Mouse (Mus musculus) gastrocnemius, postnatal 25 days (tissue): Measurements from ENCODE around the gene Prodh2. TPM values are rescaled to one million over a fixed set of nuclear protein-coding genes. Genes with fewer than 3 reads are reported as not detected.
"Not testable (repeated sequence)": the region's sequence is repeated elsewhere in the genome, so short reads cannot be mapped to it uniquely, and the experiment has no call there.

Source experiments
- DNase-seq: peaks from one replicate; pipeline ENCODE4 v3.0.0; 2022
- total RNA-seq, 2 experiments: library from RNA; stranded (reverse); gene quantifications; 1 replicate in 1 of 2; 2 replicates in 1 of 2; pipeline ENCODE4 v1.2.3; 2021

Prodh2 gene
- total RNA-seq, 2 experiments from 2014 or later: not detected

DNA sequence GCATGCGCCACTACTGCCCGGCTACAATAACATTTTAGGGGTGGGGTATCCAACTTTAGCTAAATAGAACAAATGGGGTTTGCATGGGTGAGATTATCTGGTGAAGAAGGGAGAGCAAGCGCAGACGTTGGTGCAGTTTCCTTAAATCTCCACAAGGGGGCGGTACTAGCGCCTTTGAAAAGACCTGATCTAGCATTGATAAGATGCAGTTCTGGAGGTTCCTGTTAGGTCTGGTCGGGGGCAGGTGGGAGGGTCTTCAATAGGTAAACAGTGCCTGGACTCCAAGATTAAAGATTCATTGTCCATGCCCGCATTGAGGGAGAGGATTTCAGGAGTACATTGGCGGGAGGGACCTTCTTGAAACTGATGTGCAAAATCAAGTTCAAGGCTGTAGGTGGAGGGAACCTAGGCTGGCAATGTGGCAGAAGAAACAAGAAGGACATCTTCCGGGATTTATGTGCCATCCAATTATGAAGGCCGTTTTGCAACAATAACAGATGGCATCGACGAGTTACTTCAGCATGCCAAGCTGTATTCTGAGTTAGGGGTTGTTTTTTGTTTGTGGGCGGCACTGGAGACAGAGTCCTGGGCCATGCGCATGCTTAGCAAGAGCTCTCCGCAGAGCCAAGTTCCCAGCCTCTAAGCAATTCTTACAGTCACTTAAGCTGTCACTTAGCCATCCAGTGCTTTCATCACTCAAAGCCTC is 3.0 kb upstream of the Prodh2 start:
- no peak for DNase-seq

- DNase-seq: no peak
Measured at GRCm38 (mm10) chr7:30490957-30491307, 2.5 kb upstream of the Prodh2 start.

DNA sequence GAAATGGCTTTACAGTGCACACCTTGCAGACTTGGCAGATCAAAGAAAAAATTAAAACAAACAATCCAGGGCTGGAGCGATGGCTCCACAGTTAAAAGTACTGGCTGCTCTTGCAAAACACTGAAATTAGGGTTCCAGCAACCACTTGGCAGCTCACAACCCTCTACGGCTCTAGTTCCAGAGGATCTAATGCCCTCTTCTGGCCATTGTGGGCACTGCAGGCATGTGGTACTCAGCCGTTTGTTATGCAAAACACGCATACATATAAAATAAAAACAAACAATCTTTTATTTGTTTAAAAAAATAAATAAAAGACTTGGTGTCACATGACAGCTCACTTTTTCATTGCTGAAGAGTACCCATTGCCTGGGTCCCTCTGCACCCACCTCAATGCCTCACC is 657 bp upstream of the Prodh2 start:
- peak; percentile 50 for DNase-seq

DNA sequence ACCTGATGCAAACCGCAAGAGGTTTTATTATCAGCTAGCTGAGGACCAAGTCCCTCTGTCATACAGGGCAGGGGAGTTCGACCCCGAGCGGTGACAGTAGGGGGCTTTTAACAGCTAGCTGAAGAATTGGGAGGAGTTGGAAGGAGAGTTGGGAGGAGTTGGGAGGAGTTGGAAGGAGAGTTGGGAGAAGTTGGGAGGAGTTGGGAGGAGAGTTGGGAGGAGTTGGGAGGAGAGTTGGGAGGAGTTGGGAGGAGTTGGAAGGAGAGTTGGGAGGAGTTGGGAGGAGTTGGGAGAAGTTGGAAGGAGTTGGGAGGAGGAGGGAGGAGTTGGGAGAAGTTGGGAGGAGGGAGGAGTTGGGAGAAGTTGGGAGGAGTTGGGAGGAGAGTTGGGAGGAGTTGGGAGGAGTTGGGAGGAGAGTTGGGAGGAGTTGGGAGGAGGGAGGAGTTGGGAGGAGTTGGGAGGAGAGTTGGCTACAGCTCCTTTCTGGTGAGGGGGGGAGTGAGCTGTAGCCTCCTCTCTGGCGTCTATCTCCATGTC is 2.2 kb downstream of the Prodh2 start:
- not testable (repeated sequence) for DNase-seq

- DNase-seq: not testable (repeated sequence)
Measured at GRCm38 (mm10) chr7:30501159-30501558, 7.7 kb downstream of the Prodh2 start.

GRCm38 (mm10) chr7:30508061-30508460 is 14.6 kb downstream of the Prodh2 start:
- no peak for DNase-seq

DNA sequence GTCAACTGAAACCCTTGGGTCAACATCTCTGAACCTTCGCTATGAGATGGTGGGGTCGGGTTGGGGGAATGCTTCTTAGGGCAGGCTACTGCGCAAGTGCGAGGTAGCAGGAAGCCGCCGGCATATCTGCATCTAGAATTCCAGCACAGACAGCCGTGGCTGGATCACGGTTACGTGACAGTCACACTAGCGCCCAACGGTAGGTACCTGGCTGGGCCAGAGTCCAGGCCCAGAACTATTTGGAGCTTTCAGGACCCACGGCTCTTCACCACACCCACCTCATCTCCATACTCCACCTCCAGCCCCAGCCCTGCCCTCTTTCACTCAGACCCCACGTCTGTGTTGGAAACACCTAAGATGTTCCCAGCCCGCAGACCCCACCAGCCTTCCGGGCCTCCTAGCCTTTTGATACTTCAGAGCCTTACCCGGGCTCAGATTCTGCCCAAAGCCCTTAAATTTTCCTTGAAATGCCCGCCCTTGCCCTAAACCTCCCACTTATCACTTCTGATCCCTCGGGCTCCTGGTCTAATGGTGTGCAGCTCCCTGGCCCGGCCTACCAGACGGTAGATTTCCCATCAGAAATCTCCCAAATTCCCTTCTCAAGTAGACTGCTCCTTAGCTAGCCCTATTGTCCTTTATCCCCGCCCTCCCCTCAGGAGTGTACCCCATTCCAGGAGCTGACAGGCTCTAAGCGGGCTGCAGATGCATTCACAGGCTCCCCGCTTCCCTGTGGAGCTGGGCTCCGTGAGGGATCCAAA is 21.8 kb downstream of the Prodh2 start:
- DNase-seq: no peak

DNA sequence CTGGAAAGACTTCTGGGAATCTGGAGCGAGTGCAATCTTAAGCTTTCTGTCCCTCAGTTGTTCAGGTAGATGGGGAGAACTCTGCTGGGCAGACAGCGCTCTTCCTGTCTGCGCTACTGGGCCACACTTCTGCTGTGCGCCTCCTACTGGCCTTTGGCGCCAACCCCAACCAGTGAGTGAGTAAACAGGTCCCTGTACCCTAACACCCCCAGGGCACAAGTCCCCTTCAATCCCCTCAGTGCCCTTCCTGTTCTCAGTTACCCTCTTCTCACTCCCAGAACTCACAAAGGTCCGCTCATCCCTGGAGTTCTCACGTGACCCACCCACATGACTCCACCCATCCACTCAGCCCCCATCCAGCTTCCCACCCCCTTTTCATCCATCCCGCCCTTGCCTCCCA is 24.9 kb downstream of the Prodh2 start:
- DNase-seq: no peak

DNA sequence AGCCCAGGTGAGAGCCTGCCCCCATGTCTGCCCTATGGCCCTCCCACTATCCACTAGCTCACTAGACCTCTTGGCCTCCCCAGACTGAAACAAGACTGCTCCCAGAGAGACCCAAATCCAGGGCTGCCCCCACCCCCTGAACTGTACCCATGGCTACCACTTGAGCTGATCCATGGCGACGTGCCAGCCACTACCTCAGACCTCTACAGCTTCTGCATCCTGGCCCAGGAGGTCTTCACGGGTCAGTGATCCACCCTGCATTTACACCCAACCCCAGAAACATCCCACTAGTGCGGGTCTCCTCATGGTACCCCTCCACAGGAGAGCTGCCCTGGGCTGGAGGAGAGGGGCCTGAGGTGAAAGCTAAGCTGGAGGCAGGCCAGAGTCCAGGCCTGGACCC is 27.0 kb downstream of the Prodh2 start:
- no peak for DNase-seq

DNA sequence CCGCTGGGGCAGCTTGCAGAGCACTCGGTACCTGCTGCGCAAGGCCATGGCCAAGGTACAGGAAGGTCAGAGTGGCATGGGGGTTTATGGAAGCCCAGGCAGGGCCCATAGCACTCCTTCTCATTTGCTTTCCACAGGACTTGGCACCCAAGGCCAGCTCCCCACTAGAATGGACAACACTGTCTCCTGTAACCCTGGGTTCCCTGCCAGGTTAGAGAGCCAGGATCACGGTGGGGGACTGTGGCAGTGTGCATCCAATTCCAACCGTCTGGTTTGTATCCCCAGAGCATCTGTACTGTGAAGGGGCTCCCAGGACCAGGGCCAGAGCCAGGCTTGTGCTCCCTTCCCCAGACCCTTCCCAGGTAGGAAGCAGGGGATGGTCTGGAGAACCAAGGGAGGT is 27.4 kb downstream of the Prodh2 start:
- no peak for DNase-seq

- DNase-seq: no peak
Measured at GRCm38 (mm10) chr7:30522871-30523270, 29.4 kb downstream of the Prodh2 start.

DNA sequence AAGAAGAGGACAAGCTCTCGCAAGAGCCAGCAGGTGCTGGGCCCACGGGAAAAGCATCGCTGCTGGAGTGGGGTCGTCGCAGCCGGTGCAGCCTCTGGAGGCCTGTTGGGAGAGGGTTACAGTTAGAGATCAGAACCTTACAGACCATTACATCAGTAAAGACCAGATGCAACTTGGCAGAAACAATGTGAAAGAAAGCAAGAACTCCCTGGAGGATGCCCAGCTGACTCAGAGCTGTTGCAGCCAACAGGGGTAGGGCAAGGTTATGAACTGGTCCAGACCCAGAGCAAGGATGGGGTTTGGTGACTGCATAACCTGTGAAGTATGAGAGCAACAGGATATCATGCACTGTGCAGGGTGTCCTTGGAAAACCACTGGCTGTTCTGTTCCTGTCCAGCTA is 31.1 kb downstream of the Prodh2 start:
- no peak for DNase-seq

DNA sequence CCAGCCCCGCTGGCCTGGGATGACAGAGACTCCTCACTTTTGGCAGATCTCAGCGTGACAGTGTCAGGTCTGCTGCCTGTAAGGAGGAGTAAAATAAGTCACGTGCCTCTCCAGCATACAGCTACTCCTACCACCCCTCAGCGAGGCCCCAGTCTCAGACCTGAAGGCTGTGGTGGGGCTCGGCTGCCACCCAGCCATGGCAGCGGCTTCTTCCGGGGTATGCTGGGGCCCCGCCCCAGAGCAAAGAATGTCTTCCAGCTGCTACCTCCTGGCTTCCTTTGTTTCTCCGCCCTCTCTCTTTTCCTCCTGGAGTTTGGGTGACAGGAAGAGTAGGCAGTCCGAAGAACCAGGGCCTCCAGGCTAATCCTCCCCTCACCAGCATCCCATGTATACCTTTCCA is 32.5 kb downstream of the Prodh2 start:
- DNase-seq: no peak

DNA sequence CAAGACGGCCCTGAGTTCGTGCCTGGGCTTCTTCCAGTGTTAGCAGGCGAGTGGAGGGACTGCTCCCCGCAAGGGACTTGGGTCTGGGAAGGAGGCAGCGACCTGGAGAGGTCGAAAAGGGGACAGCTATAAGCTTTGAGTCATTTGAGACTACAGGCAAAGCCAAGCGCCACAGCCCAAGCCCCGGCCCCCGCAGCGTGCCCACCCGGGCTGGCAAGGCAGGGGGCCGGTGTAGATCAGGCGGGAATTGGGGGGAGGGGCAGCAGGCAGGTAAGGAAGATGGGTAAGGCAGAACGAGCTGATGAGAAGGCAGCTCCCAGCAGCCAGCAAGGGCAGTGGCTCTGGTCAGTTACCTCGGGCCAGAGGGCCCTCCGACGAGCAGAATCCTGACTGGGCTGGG is 33.0 kb downstream of the Prodh2 start:
- DNase-seq: no peak

DNA sequence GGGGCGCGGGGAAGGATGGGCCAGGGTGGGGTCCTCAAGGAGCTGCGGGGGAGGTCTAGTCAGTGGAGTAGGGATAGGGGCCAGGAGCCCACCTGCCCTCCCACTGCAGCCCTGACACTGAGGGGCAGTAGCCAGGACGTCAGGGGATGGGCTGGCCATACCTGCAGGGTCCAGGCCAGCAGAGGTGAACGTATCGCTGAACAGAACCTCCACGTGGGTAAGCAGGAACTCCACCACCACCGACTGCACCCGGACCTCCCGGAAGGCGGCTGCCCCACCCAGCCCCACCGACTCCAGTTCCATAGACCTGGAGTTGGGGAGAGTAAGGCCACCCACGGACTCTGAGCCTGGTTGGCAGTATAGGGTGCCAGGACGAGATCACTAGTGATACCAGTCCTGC is 33.6 kb downstream of the Prodh2 start:
- no peak for DNase-seq

DNA sequence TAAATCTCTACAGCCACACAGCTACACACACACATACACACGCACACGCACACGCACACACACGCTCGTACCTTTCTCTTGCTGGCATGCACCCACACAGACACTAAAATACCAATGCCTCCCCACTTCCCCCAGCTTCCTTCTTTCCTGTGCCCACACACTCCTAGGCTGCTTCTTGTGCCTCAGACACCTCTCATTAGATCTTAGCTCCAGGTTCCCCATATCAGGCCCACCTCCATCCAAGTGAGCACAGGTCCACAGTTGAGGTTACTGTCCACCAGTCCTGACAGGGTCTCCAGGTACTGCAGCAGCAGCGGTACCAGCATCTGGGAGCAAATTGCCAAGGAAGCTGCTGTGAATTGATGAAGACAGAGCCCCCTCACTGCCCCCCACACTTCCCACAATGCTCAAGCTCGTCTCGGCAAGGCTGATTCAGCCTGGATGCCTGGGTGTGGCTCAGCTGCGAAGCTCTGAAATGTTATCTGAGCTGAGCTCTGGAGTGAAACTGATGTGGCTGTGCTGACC is 37.9 kb downstream of the Prodh2 start:
- no peak for DNase-seq

GRCm38 (mm10) chr7:30532931-30533330 is 39.5 kb downstream of the Prodh2 start:
- DNase-seq: no peak

DNA sequence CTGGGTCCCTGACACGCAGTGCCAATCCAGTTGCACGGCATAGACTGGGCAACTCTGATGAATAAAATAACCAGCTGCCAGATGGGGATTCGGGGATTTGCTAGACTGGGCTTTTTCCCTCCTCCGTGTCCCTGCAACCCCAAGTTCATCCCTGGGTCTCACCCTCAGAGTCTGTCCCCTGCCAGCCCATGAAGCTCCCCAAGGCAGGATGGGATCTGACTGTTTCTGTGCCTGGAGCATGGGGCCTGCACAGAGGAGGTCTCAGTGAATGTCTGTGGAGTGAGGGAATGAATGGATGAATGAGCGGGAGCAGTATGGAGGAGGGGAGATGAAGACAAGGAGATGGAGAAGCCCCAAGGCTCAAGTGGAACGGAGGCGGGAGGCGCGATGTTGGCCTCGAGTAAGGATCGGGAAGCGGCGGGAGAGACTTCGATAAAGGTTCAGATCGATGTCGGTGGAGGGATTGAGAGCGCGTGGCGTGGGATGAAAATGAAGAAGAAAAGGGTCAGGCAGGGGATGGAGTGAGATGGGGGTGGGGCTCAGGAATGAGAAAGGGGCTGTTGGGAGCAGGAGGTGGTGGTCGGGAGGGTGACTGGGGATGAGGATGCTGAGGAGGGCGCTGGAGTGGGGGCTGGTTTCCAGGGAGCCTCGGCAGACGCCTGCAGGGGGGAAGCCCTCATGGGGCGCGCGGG is 40.7 kb downstream of the Prodh2 start:
- DNase-seq: no peak

- peak; percentile 96 for DNase-seq
Measured at GRCm38 (mm10) chr7:30534633-30535577, 41.5 kb downstream of the Prodh2 start, which contains the start of gene Arhgap33. Arhgap33 (minus strand) TSS chr7:30535060.

GRCm38 (mm10) chr7:30540572-30540971 is 47.1 kb downstream of the Prodh2 start:
- DNase-seq: no peak

GRCm38 (mm10) chr7:30544327-30544726 is 50.9 kb downstream of the Prodh2 start:
- no peak for DNase-seq

DNA sequence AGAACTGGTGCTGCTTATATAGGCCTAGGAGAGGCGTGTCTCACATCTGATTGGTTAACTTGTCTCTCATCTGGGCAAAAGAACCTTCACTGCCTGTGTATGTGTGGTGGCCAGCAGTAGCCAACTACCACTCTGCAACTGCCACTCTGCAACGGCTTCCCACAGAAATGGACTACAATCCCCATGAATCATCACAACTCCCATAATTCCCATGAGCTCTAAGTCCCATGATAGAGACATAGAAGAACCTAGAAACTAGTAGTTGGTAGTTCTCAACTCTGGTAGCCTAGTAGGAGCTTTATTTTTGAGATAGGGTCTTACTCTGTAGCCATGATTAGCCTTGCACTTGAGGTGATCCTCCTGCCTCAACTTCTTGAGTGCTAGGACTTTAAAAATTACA is 56.5 kb downstream of the Prodh2 start:
- no peak for DNase-seq
